Mouse (Mus musculus) thymus, postnatal 10 days (tissue): ENCODE data around the gene Cpeb1.

Experiments
- DNase-seq, 2 experiments: peaks; one replicate each; pipeline ENCODE4 v3.0.0; 2021; ENCODE audit warnings: low spot score in 2 of 2

The Cpeb1 gene

DNA sequence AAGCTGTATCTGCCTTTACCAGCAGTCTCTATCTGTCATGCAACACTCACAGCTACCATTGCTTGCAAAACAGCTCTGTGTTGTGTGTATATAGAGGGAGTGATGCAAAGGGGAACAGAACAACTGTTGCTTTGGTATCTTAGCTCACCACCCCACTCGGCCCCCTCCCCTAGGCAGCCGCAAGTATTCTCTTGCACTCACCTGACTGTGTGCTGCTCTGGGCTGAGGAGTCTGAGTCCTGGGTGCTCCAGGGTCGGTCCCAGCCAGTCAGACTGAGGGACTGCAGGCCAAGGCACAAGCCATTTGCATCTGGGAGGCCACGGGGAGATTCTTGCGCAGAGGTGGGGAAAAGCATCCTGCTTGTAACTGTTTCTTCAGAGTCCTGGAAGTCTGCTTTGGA is 83.5 kb downstream of the Cpeb1 start:
- no peak for DNase-seq

DNA sequence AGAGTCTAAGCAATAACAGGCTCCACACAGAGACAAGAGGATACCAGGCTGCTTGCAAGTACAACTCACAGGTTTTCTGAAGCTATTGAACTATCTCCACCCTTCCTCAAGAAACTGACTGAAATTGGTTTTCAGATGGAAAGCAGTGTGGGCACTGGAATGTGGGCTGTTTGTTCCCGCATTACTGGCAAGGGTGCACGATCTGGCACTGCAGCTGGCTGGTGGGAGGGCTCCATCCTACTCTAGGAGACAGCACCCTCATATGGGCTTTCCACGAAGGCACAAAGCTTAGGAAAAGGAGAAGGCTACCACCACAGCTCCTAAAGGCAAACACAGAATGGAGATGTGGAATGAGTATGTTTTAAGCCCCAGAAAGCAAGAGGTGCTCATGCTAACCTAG is 85.5 kb downstream of the Cpeb1 start:
- no peak for DNase-seq

DNA sequence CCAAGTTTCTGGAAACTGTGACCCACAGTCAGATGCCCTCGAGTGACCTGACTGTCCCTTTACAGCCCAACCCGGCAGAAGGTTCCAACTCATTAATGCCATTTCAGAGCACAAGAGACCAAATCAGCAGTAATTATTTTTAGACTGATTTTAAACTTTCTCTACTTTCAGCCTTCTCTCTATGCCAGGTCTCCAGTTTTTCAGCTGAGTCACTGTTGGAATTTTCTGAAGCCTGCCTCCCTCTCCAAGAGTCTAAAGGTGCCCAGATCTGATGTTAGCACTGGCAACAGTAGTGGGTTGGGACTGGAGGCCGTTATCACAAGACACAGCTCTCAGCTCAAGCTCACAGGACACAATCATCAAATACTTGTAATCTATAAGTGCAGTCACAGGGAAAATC is 87.3 kb downstream of the Cpeb1 start:
- no peak for DNase-seq

GRCm38 (mm10) chr7:81356975-81357374 is 98.3 kb downstream of the Cpeb1 start:
- DNase-seq = no peak

DNA sequence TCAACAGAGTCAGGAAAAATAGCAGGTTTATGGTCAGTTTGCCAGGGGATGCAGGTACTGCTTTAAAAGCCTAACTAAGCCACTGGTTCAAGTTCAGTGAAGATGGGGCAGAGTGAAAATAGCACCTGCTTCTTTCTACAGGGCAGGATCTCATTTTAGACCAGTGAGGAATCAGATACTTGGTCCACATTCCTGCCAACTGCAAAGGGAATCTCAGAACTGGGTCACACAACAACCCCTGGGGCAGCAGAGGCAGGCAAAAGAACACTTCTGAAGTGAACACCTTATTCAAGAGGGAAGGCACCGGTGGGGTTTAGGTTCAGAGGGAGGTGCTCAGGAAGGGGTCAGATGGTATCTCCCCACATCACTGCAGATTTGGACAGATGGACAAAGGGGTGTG is 98.9 kb downstream of the Cpeb1 start:
- no peak for DNase-seq

- DNase-seq = no peak
Measured at GRCm38 (mm10) chr7:81355746-81356145, 99.5 kb downstream of the Cpeb1 start.

- peak; percentile 33 to 38 for DNase-seq
Measured at GRCm38 (mm10) chr7:81351826-81352225, 103.4 kb downstream of the Cpeb1 start.

DNA sequence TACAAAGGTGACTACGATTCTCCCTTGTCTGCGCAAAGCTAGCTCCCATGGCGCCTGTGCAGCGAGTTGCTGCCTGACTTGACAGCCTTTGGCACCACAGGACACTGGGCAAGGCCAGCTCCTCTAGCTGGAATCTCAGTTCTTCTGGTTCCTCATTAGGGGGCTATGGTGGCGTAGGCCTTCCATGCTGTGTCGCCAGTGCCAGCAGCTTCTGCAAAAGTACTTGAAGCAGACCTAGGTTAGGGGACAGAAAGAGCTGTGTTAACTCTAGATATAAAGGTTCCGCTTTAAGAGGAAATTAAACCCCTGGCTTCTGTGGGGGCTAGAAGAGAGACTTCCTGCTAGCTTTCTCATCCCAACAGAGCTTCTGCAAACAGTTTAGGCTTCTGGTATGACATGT is 107.1 kb downstream of the Cpeb1 start:
- DNase-seq = no peak

DNA sequence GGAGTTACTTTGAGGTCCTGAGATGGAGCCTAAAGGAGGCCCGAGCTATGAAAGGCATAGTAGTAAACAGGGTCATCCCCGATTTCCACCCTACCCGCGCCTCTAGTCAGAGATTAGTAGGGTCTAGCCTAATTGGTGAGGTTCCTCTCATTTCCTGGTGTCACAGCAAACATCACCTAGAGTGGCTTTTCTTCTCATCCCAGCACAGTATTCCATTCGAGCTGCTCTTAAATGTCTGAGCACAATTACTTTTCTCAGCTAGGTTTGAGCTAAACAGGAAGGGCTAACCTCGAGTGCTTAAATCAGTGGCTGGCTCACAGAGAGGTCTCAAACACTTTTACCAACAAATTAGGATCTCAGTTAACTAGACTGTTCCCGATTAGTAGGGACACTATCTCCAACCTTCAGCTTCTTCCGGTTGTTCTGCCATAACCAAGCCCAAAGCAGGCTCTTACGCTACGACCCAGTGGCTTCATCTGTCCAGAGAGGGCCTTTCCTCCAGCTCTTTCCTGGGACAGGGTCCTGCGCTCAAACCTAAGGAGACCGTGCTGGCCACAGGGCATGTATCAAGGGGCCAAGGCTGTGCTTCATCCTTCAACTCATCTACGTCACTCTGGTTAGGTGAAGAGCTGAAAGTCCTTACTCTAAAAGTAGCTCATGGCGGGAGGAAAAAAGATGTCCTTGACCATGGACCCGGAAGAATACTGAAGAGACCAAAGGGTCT is 109.7 kb downstream of the Cpeb1 start:
- DNase-seq = no peak

- peak; percentile 92 to 99 for DNase-seq
Measured at GRCm38 (mm10) chr7:81344544-81345446, 110.5 kb downstream of the Cpeb1 start, which contains the start of gene Rps17. Gene Rps17 (minus strand): TSS chr7:81345254.

DNA sequence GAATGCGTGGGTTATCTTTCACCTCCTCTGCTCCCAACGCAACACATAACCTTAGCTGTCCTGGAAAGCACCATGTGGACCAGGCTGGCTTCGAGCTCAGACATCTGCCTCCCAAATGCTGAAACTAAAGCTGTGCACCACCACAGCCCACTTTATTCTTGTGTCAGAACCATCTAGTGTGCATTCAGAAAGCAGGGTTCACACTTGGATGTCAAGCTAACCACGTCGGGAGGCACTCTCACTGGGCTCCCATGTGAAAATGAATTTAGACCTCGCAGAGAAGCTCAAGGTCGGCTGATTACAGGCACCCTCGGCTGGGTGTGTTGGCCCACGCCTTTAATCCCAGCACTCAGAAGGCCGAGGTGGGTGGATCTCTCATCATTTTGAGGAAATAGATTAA is 111.4 kb downstream of the Cpeb1 start:
- no peak for DNase-seq

- DNase-seq = no peak
Measured at GRCm38 (mm10) chr7:81343316-81343715, 111.9 kb downstream of the Cpeb1 start.

- no peak for DNase-seq
Measured at GRCm38 (mm10) chr7:81342356-81343094, 112.7 kb downstream of the Cpeb1 start.

- DNase-seq = peak in 1 of 2 experiments; percentile 36
Measured at GRCm38 (mm10) chr7:81341563-81341962, 113.7 kb downstream of the Cpeb1 start.

- DNase-seq = peak; percentile 39 to 70
Measured at GRCm38 (mm10) chr7:81339783-81340182, 115.5 kb downstream of the Cpeb1 start.

GRCm38 (mm10) chr7:81338522-81338873 is 116.8 kb downstream of the Cpeb1 start:
- no peak for DNase-seq

- DNase-seq = no peak
Measured at GRCm38 (mm10) chr7:81337785-81338521, 117.3 kb downstream of the Cpeb1 start.

GRCm38 (mm10) chr7:81336432-81336786 is 118.9 kb downstream of the Cpeb1 start:
- DNase-seq = peak in 1 of 2 experiments; percentile 63

DNA sequence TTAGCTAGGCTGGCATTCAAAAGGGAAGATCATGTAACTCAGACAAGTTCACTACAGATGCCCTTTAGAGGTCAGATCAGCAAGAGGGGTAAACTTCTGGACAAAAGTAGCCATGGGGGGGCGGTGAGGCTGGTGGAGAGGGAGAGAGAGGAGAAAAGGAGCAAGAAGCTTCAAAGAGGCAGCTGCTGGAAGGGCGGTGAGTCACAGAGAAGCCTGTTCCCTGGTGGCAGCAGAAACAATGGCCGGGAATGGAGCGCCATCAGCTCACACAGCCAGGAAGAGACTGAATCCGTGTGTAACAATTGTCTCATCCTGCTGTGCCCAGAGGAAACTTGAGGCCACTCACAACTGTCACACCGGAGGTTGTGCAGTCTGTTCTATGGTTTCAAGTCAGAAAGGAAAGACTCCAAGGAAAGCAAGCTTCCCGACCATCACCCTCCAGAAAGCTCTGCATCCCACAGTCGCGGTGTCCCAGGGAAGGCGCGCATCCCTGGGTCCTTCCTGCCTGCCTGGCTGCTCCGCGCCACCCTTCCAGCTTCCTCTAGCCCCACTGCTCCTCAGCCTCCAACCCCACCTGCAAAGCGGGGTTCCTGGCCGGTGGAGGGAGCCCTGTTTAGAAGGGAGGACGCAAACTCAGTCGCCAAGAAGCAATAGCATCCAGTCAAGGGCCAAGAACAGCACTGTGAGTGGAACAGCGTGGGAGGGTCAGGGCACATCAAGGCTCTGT is 119.4 kb downstream of the Cpeb1 start:
- no peak for DNase-seq

DNA sequence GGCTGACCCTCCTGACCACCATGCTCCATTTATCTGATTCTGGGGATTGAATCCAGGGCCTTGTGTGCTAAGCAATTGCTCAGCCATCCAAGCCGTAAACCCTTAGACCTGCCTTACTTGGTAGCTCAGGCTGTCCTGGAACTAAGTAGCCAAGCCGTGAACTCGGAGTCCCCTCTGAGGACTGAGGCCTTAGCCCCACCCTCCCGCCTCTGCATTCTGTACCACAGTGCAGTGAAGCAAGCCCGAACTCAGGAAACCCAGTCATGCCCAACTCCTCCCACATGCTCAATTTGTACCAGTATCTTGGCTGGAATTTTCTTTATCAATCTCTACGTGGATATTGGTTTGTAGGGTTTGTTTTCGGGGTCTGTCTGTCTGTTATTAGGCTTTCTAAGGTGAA is 123.4 kb downstream of the Cpeb1 start:
- DNase-seq = no peak

DNA sequence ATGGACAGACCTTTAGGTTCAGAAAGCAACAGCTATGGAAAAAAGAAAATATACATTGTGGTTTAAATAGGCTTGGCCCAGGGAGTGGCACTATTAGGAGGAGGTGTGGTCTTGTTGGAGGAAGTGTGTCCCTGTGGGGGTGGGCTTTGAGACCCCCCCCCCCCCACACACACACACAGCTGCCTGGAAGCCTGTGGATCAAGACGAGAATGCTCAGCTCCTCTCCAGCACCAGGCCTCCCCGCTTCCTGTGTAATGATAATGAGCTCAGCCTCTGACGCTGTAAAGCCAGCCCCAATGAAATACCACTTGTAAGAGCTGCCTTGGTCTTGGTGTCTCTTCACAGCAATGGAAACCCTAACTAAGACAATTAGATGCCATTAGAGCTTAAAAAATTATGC is 124.5 kb downstream of the Cpeb1 start:
- no peak for DNase-seq
